Mouse (Mus musculus) cortical plate, adult 2 months (tissue): ENCODE measurements at regions not wholly inside any gene's neighbourhood (a gene's known extent, or its start where the extent isn't known, plus 50 kb on each side); places are given as distances from the start of the nearest gene placed in this dataset.

Experiments used
- CTCF ChIP-seq: fragments of 200-500 bp; IDR thresholded peaks from 2 replicates; pipeline ENCODE4 v1.5.1; 2011; ENCODE audit warnings: mild to moderate bottlenecking, control low read depth, low read length; ENCODE audit not compliant: insufficient read depth; ENCODE audit errors: extremely low read depth
- POLR2A ChIP-seq: fragments of 200-500 bp; IDR thresholded peaks from 2 replicates; pipeline ENCODE4 v1.6.1; 2011; ENCODE audit warnings: mild to moderate bottlenecking, low read length, control low read depth; ENCODE audit not compliant: insufficient read depth; ENCODE audit errors: extremely low read depth

- TF ChIP-seq CTCF: no peak
- no peak for TF ChIP-seq POLR2A
These were observed 149.7 kb upstream of the Tbl1x start for GRCm38 (mm10) chrX:77361106-77361505.
